Mouse (Mus musculus): ENCODE data around the gene Git2. TPM values are rescaled to one million over a fixed set of nuclear protein-coding genes. Genes with fewer than 3 reads are reported as not detected.

Git2 gene
- polyA plus RNA-seq, 1 experiment from 2014 or later = 32.6 TPM

- H3K27ac ChIP-seq (replicated peaks in 1 of 2; ENCODE audit: control insufficient read depth in 1 of 2, insufficient read depth in 1 of 2, low read depth in 2 of 2, low read length in 2 of 2) = no peak overlapping the region
- no peak for ATAC-seq (ENCODE audit: insufficient number of reproducible peaks, insufficient read depth, low FRiP score, low read depth)
- no peaks in the 10 kb centered on the region for H3K27me3 ChIP-seq (ENCODE audit: control insufficient read depth, insufficient read depth, low read length)
- WGBS = 90% methylated on average over 8 of the region's 8 CpGs
- no peak overlapping the region for H3K4me3 ChIP-seq (ENCODE audit: control insufficient read depth in 1 of 2, insufficient read depth in 1 of 2, low read depth in 1 of 2, low read length in 2 of 2)
- no peak overlapping the region for H3K9ac ChIP-seq (ENCODE audit: low read length)
- H3K36me3 ChIP-seq (ENCODE audit: control insufficient read depth, insufficient read depth, low read length) = peaks cover 72% of the 10 kb centered on the region
- peaks cover 18 to 21% of the 10 kb centered on the region in 2 experiments for H3K4me1 ChIP-seq (ENCODE audit: control insufficient read depth in 2 of 2, insufficient read depth in 2 of 2, low read length in 2 of 2)
- no peak overlapping the region for H3K4me2 ChIP-seq (ENCODE audit: low read length)
- no peaks in the 10 kb centered on the region for H3K9me3 ChIP-seq (ENCODE audit: control insufficient read depth, low read length)
These were observed 21.9 kb upstream of the Git2 start for GRCm38 (mm10) chr5:114797253-114797652.

- Histone ChIP-seq H3K4me2 (ENCODE audit: low read length) (peak overlapping the region; percentile 73), H3K4me3 (ENCODE audit: control insufficient read depth in 1 of 2, insufficient read depth in 1 of 2, low read depth in 1 of 2, low read length in 2 of 2) (peak overlapping the region; percentile 36 to 39), H3K36me3 (ENCODE audit: control insufficient read depth, insufficient read depth, low read length) (peaks cover 72% of the 10 kb centered on the region), H3K4me1 (ENCODE audit: control insufficient read depth in 2 of 2, insufficient read depth in 2 of 2, low read length in 2 of 2) (peaks cover 18 to 21% of the 10 kb centered on the region in 2 experiments), H3K27me3 (ENCODE audit: control insufficient read depth, insufficient read depth, low read length) (no peaks in the 10 kb centered on the region), H3K27ac (replicated peaks in 1 of 2; ENCODE audit: control insufficient read depth in 1 of 2, insufficient read depth in 1 of 2, low read depth in 2 of 2, low read length in 2 of 2) (no peak overlapping the region), H3K9ac (ENCODE audit: low read length) (peak overlapping the region; percentile 13; the same call in 1 of the 2 replicates), H3K9me3 (ENCODE audit: control insufficient read depth, low read length) (no peaks in the 10 kb centered on the region)
- ATAC-seq (ENCODE audit: insufficient number of reproducible peaks, insufficient read depth, low FRiP score, low read depth) = no peak
- WGBS = 11% methylated on average over 40 of the region's 40 CpGs
These were observed 21.1 kb upstream of the Git2 start for GRCm38 (mm10) chr5:114796299-114797012.

GRCm38 (mm10) chr5:114795653-114796052 is 20.3 kb upstream of the Git2 start:
- Histone ChIP-seq H3K9me3 (ENCODE audit: control insufficient read depth, low read length) (no peaks in the 10 kb centered on the region), H3K27ac (replicated peaks in 1 of 2; ENCODE audit: control insufficient read depth in 1 of 2, insufficient read depth in 1 of 2, low read depth in 2 of 2, low read length in 2 of 2) (no peak overlapping the region), H3K4me2 (ENCODE audit: low read length) (peak overlapping the region; percentile 73; the same call in 1 of the 2 replicates), H3K9ac (ENCODE audit: low read length) (no peak overlapping the region), H3K27me3 (ENCODE audit: control insufficient read depth, insufficient read depth, low read length) (no peaks in the 10 kb centered on the region), H3K4me3 (ENCODE audit: control insufficient read depth in 1 of 2, insufficient read depth in 1 of 2, low read depth in 1 of 2, low read length in 2 of 2) (no peak overlapping the region), H3K4me1 (ENCODE audit: control insufficient read depth in 2 of 2, insufficient read depth in 2 of 2, low read length in 2 of 2) (peaks cover 18 to 21% of the 10 kb centered on the region in 2 experiments), H3K36me3 (ENCODE audit: control insufficient read depth, insufficient read depth, low read length) (peaks cover 72% of the 10 kb centered on the region)
- ATAC-seq (ENCODE audit: insufficient number of reproducible peaks, insufficient read depth, low FRiP score, low read depth) = no peak
- WGBS = 48% methylated on average over 9 of the region's 9 CpGs

- 21% methylated on average over 9 of the region's 9 CpGs for WGBS
- no peaks in the 10 kb centered on the region for H3K27me3 ChIP-seq (ENCODE audit: control insufficient read depth, insufficient read depth, low read length)
- no peak for ATAC-seq (ENCODE audit: insufficient number of reproducible peaks, insufficient read depth, low FRiP score, low read depth)
- no peak overlapping the region for H3K27ac ChIP-seq (replicated peaks in 1 of 2; ENCODE audit: control insufficient read depth in 1 of 2, insufficient read depth in 1 of 2, low read depth in 2 of 2, low read length in 2 of 2)
- no peak overlapping the region for H3K9ac ChIP-seq (ENCODE audit: low read length)
- H3K9me3 ChIP-seq (ENCODE audit: control insufficient read depth, low read length) = no peaks in the 10 kb centered on the region
- H3K4me3 ChIP-seq (ENCODE audit: control insufficient read depth in 1 of 2, insufficient read depth in 1 of 2, low read depth in 1 of 2, low read length in 2 of 2) = no peak overlapping the region
- H3K36me3 ChIP-seq (ENCODE audit: control insufficient read depth, insufficient read depth, low read length) = peaks cover 69% of the 10 kb centered on the region
- H3K4me1 ChIP-seq (ENCODE audit: control insufficient read depth in 2 of 2, insufficient read depth in 2 of 2, low read length in 2 of 2) = peaks cover 18 to 21% of the 10 kb centered on the region in 2 experiments
- no peak overlapping the region for H3K4me2 ChIP-seq (ENCODE audit: low read length)
These were observed 19.9 kb upstream of the Git2 start for GRCm38 (mm10) chr5:114795231-114795630.

- no peak overlapping the region for H3K27ac ChIP-seq (replicated peaks in 1 of 2; ENCODE audit: control insufficient read depth in 1 of 2, insufficient read depth in 1 of 2, low read depth in 2 of 2, low read length in 2 of 2)
- H3K4me2 ChIP-seq (ENCODE audit: low read length) = no peak overlapping the region
- H3K36me3 ChIP-seq (ENCODE audit: control insufficient read depth, insufficient read depth, low read length) = peaks cover 65% of the 10 kb centered on the region
- H3K9ac ChIP-seq (ENCODE audit: low read length) = no peak overlapping the region
- no peak overlapping the region for H3K4me3 ChIP-seq (ENCODE audit: control insufficient read depth in 1 of 2, insufficient read depth in 1 of 2, low read depth in 1 of 2, low read length in 2 of 2)
- WGBS = 65% methylated on average over 4 of the region's 4 CpGs
- no peak for ATAC-seq (ENCODE audit: insufficient number of reproducible peaks, insufficient read depth, low FRiP score, low read depth)
- H3K4me1 ChIP-seq (ENCODE audit: control insufficient read depth in 2 of 2, insufficient read depth in 2 of 2, low read length in 2 of 2) = peaks cover 18 to 21% of the 10 kb centered on the region in 2 experiments
- H3K27me3 ChIP-seq (ENCODE audit: control insufficient read depth, insufficient read depth, low read length) = no peaks in the 10 kb centered on the region
- H3K9me3 ChIP-seq (ENCODE audit: control insufficient read depth, low read length) = no peaks in the 10 kb centered on the region
These were observed 19.3 kb upstream of the Git2 start for GRCm38 (mm10) chr5:114794609-114795008.

- Histone ChIP-seq H3K27ac (replicated peaks in 1 of 2; ENCODE audit: control insufficient read depth in 1 of 2, insufficient read depth in 1 of 2, low read depth in 2 of 2, low read length in 2 of 2) (no peak overlapping the region), H3K4me2 (ENCODE audit: low read length) (no peak overlapping the region), H3K9me3 (ENCODE audit: control insufficient read depth, low read length) (no peaks in the 10 kb centered on the region), H3K36me3 (ENCODE audit: control insufficient read depth, insufficient read depth, low read length) (peaks cover 65% of the 10 kb centered on the region), H3K27me3 (ENCODE audit: control insufficient read depth, insufficient read depth, low read length) (no peaks in the 10 kb centered on the region), H3K4me1 (ENCODE audit: control insufficient read depth in 2 of 2, insufficient read depth in 2 of 2, low read length in 2 of 2) (peaks cover 18 to 21% of the 10 kb centered on the region in 2 experiments), H3K4me3 (ENCODE audit: control insufficient read depth in 1 of 2, insufficient read depth in 1 of 2, low read depth in 1 of 2, low read length in 2 of 2) (no peak overlapping the region), H3K9ac (ENCODE audit: low read length) (no peak overlapping the region)
- no peak for ATAC-seq (ENCODE audit: insufficient number of reproducible peaks, insufficient read depth, low FRiP score, low read depth)
- 71% methylated on average over 7 of the region's 7 CpGs for WGBS
These were observed 18.0 kb upstream of the Git2 start for GRCm38 (mm10) chr5:114793317-114793716.

- no peaks in the 10 kb centered on the region for H3K27me3 ChIP-seq (ENCODE audit: control insufficient read depth, insufficient read depth, low read length)
- H3K4me2 ChIP-seq (ENCODE audit: low read length) = no peak overlapping the region
- 68% methylated on average over 5 of the region's 5 CpGs for WGBS
- H3K9me3 ChIP-seq (ENCODE audit: control insufficient read depth, low read length) = no peaks in the 10 kb centered on the region
- H3K4me3 ChIP-seq (ENCODE audit: control insufficient read depth in 1 of 2, insufficient read depth in 1 of 2, low read depth in 1 of 2, low read length in 2 of 2) = no peak overlapping the region
- H3K9ac ChIP-seq (ENCODE audit: low read length) = peak overlapping the region; percentile 48; the same call in 1 of the 2 replicates
- ATAC-seq (ENCODE audit: insufficient number of reproducible peaks, insufficient read depth, low FRiP score, low read depth) = no peak
- H3K36me3 ChIP-seq (ENCODE audit: control insufficient read depth, insufficient read depth, low read length) = peaks cover 39% of the 10 kb centered on the region
- peak overlapping the region; percentile 46 to 64 for H3K27ac ChIP-seq (replicated peaks in 1 of 2; ENCODE audit: control insufficient read depth in 1 of 2, insufficient read depth in 1 of 2, low read depth in 2 of 2, low read length in 2 of 2)
- H3K4me1 ChIP-seq (ENCODE audit: control insufficient read depth in 2 of 2, insufficient read depth in 2 of 2, low read length in 2 of 2) = peaks cover 22 to 35% of the 10 kb centered on the region in 2 experiments
These were observed 9.9 kb upstream of the Git2 start for GRCm38 (mm10) chr5:114785196-114785595.
